Mouse (Mus musculus) liver, embryonic 12.5 days (tissue): Measurements from ENCODE around the gene Scamp2. TPM values are rescaled to one million over a fixed set of nuclear protein-coding genes. Genes with fewer than 3 reads are reported as not detected.
A peak's percentile ranks its signal among the peaks of the same experiment; 100 is the strongest.

ENCODE experiments used
- ATAC-seq: fragments of 200-750 bp; cut with Nextera tagmentation; 2 replicates; pipeline ENCODE4 v1.8.0; 2017; ENCODE audit warnings: moderate number of reproducible peaks, mild to moderate bottlenecking, moderate library complexity
- H3K27ac ChIP-seq: fragments of 300-500 bp; sonication (generic); 2 replicates; pipeline ENCODE4 v1.5.1; 2016; ENCODE audit warnings: mild to moderate bottlenecking
- H3K27me3 ChIP-seq: fragments of 300-500 bp; sonication (generic); replicated peaks from 2 replicates; pipeline ENCODE4 v1.6.1; 2016; ENCODE audit warnings: mild to moderate bottlenecking, moderate library complexity
- H3K36me3 ChIP-seq: fragments of 300-500 bp; sonication (generic); 2 replicates; pipeline ENCODE4 v1.6.1; 2016; ENCODE audit warnings: mild to moderate bottlenecking, moderate library complexity
- H3K4me1 ChIP-seq: fragments of 300-500 bp; sonication (generic); 2 replicates; pipeline ENCODE4 v1.6.1; 2016
- H3K4me2 ChIP-seq: fragments of 300-500 bp; sonication (generic); 2 replicates; pipeline ENCODE4 v1.6.1; 2016; ENCODE audit warnings: mild to moderate bottlenecking, moderate library complexity
- H3K4me3 ChIP-seq: fragments of 300-500 bp; sonication (generic); 2 replicates; pipeline ENCODE4 v1.5.1; 2016; ENCODE audit warnings: mild to moderate bottlenecking, moderate library complexity
- H3K9ac ChIP-seq: fragments of 300-500 bp; sonication (generic); 2 replicates; pipeline ENCODE4 v1.6.1; 2016; ENCODE audit warnings: mild to moderate bottlenecking, moderate library complexity
- H3K9me3 ChIP-seq: fragments of 300-500 bp; sonication (generic); replicated peaks from 2 replicates; pipeline ENCODE4 v1.6.1; 2016; ENCODE audit warnings: mild to moderate bottlenecking, moderate library complexity
- WGBS: fragments of 180-500 bp; shearing (Covaris S2); methylation state at CpG from one replicate; pipeline ENCODE4 v1.1.7; 2016; ENCODE audit not compliant: insufficient replicate concordance; 5-methylcytosine and 5-hydroxymethylcytosine counted together
- polyA plus RNA-seq: library from polyadenylated mRNA; unstranded; fragments of >200 nt; fragmentation: Nextera tagmentation; extraction: Ambion mirVana; gene quantifications from 2 replicates; pipeline ENCODE4 v1.2.1, GENCODE M21; 2016

Scamp2 gene
- polyA plus RNA-seq, 1 experiment from 2014 or later, result 33.2 TPM

DNA sequence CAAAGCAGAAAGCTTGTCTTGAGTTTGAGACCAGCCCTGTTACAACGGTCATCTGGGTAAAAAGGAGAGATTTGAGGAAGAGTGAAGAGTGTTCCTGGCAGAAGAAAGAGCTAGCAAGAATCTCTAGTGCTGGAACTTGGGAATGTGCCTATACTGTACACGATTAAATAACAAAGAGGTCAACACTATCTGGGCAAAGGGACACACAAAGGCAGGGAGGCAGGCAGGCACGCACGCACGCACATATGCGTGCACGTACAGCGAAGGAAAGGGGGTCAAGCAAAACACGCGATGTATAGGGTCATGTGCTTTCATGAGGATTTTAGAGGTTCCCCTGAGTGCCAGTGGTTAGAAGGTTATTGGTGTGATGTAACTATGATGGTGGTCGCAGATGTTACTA is 7.6 kb upstream of the Scamp2 start:
- Histone ChIP-seq H3K36me3 (peaks cover 14% of the 10 kb centered on the region), H3K4me1 (peaks cover 28% of the 10 kb centered on the region), H3K9me3 (no peaks in the 10 kb centered on the region), H3K27me3 (no peaks in the 10 kb centered on the region), H3K4me3 (no peak overlapping the region; the same call in 1 of the 2 replicates), H3K9ac (no peak overlapping the region), H3K4me2 (peak overlapping the region; percentile 79), H3K27ac (no peak overlapping the region)
- no peak; the same call in 1 of the 2 replicates for ATAC-seq
- WGBS, result 73% methylated on average over 11 of the region's 11 CpGs

DNA sequence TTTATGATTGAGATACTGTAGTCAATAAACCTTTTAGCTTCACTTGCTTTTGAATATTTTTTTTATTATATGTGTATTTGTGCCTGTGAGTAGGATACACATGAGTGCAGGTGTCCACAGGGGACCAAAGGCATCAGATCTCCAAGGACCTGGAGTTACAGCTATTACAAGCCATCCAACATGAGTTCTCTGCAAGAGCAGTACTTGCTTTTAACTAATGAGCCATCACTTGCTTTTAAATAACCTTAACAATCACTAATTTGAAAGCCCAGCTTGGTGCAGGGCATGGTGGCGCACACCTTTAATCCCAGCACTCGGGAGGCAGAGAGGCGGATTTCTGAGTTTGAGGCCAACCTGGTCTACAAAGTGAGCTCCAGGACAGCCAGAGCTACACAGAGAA is 6.0 kb upstream of the Scamp2 start:
- ATAC-seq, result no peak
- Histone ChIP-seq H3K4me1 (peaks cover 22% of the 10 kb centered on the region), H3K27ac (no peak overlapping the region), H3K36me3 (no peaks in the 10 kb centered on the region; the same call in 1 of the 2 replicates), H3K27me3 (peaks cover 4% of the 10 kb centered on the region; the same call in 1 of the 2 replicates), H3K4me2 (no peak overlapping the region), H3K4me3 (no peak overlapping the region), H3K9ac (no peak overlapping the region), H3K9me3 (no peaks in the 10 kb centered on the region)
- WGBS, result 68% methylated on average over 3 of the region's 3 CpGs

DNA sequence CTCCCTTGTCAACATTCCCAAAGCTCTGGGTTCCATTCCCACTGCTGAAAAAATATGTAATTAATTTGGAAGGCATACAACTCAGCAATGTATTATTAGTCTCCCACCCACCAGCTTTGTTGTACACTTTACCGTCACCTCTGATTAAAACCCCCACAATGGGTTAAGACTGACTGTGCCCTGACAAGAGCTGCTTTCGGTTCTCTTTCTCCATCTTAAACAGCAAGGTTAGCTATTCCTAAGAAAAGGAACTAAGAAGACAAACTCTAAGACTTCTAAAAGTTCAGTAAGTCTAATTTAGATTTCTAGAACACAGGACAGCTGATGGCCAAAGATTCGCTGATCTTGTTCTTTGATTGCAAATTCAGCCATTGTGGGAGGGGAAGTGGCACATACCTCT is 3.5 kb upstream of the Scamp2 start:
- WGBS, result 70% methylated on average over 3 of the region's 3 CpGs
- Histone ChIP-seq H3K9me3 (no peaks in the 10 kb centered on the region), H3K4me3 (no peak overlapping the region), H3K9ac (no peak overlapping the region), H3K4me1 (peaks cover 24% of the 10 kb centered on the region), H3K27ac (no peak overlapping the region), H3K27me3 (peaks cover 4% of the 10 kb centered on the region; the same call in 1 of the 2 replicates), H3K4me2 (no peak overlapping the region), H3K36me3 (no peaks in the 10 kb centered on the region)
- ATAC-seq, result no peak

DNA sequence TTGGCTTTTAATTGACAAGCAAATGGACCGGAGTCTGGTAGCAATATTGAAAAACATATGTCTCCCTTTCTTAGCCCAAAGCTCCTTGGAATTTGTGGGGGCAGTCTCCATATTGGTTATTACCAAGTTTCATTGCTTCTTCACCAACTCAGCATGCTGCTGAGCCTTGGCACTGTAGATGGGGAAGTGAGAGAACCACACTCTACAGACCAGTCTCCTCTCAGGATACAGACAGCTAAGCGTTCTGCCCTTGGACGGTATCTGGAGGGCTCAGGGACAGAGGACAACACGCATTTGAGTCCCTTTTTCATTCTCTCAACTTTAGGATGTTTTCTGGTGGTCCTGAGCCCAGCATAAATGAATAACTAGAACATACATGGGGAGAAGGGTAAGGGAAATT is 2.1 kb upstream of the Scamp2 start:
- H3K9ac ChIP-seq, result no peak overlapping the region
- no peak for ATAC-seq
- H3K4me2 ChIP-seq, result no peak overlapping the region
- H3K4me1 ChIP-seq, result peaks cover 32% of the 10 kb centered on the region
- H3K4me3 ChIP-seq, result no peak overlapping the region
- H3K36me3 ChIP-seq, result no peaks in the 10 kb centered on the region
- H3K27ac ChIP-seq, result no peak overlapping the region
- H3K27me3 ChIP-seq, result peaks cover 4% of the 10 kb centered on the region; the same call in 1 of the 2 replicates
- 65% methylated on average over 4 of the region's 4 CpGs for WGBS
- no peaks in the 10 kb centered on the region for H3K9me3 ChIP-seq

DNA sequence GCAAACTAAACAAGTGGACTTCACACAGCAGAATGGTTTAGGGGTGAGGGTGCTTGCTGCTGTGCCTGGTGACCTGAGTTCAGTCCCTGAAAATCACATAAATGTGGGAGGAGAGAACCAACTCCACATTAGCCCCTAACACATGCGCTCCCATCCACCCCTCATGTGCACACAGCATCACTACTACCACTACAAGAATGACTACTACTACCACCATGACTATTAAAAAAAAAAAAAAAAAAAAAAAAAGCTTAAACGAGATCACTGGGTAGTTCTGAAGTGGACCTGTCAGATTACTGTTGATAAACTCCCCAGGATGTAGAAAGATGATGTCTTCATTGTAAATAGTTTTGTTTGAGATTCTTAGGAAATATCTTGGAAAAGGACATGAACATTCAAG is 1.2 kb upstream of the Scamp2 start:
- no peak overlapping the region for H3K4me3 ChIP-seq
- no peak overlapping the region for H3K4me2 ChIP-seq
- H3K27me3 ChIP-seq, result peaks cover 4% of the 10 kb centered on the region; the same call in 1 of the 2 replicates
- H3K9ac ChIP-seq, result no peak overlapping the region
- H3K9me3 ChIP-seq, result no peaks in the 10 kb centered on the region
- H3K36me3 ChIP-seq, result no peaks in the 10 kb centered on the region
- WGBS, result 48% methylated on average over 2 of the region's 2 CpGs
- peaks cover 36% of the 10 kb centered on the region for H3K4me1 ChIP-seq
- no peak overlapping the region for H3K27ac ChIP-seq
- ATAC-seq, result no peak

DNA sequence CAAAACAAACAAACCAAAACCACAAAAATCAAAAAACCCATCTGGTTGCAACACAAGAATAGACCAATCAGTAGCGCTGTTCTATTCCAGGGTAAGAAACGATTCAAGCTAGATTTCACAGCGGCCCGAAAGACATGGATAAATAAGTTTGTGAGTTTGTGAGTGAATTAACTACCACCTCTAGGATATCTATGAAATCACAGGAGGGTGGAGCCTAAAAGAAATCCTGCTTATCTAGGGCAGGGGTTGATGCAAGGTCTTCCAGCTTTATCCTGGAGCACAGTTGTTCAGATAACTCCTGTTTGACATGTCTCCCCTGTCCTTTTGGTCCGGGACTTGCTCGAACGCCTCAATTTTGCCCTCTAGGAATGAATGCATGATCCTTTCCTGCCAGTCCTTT is 480 bp upstream of the Scamp2 start:
- no peaks in the 10 kb centered on the region for H3K36me3 ChIP-seq
- H3K4me1 ChIP-seq, result peaks cover 40% of the 10 kb centered on the region
- H3K9ac ChIP-seq, result peak overlapping the region; percentile 70; the same call in 1 of the 2 replicates
- H3K4me2 ChIP-seq, result peak overlapping the region; percentile 83
- peak overlapping the region; percentile 63; the same call in 1 of the 2 replicates for H3K27ac ChIP-seq
- 25% methylated on average over 7 of the region's 7 CpGs for WGBS
- no peak for ATAC-seq
- no peaks in the 10 kb centered on the region for H3K9me3 ChIP-seq
- H3K4me3 ChIP-seq, result peak overlapping the region; percentile 68
- peaks cover 4% of the 10 kb centered on the region; the same call in 1 of the 2 replicates for H3K27me3 ChIP-seq

DNA sequence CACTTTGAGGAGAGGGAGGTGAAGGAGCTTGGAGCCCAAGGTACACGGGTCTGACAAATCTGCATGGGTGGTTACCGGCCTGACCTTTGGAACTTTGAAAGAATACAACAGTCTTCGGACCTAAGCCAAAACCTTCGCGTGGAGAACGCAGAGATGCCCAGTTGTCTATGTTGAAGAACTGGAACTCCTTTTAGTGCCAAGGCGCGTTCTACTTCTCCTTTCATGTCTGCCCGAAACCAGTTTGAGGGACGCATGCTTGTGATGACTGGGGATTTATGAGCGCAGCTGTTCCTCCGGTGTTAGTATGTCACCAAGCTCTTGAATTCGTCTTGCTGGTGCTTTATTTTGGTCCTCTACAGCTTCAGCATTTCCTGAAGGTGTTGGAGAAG is 962 bp downstream of the Scamp2 start:
- peaks cover 4% of the 10 kb centered on the region; the same call in 1 of the 2 replicates for H3K27me3 ChIP-seq
- peak overlapping the region; percentile 68 for H3K4me3 ChIP-seq
- 69% methylated on average over 13 of the region's 13 CpGs for WGBS
- peaks cover 48% of the 10 kb centered on the region for H3K4me1 ChIP-seq
- H3K9me3 ChIP-seq, result no peaks in the 10 kb centered on the region
- peak overlapping the region; percentile 83 for H3K4me2 ChIP-seq
- peak overlapping the region; percentile 61 for H3K27ac ChIP-seq
- H3K36me3 ChIP-seq, result no peaks in the 10 kb centered on the region
- H3K9ac ChIP-seq, result peak overlapping the region; percentile 70
- ATAC-seq, result no peak

DNA sequence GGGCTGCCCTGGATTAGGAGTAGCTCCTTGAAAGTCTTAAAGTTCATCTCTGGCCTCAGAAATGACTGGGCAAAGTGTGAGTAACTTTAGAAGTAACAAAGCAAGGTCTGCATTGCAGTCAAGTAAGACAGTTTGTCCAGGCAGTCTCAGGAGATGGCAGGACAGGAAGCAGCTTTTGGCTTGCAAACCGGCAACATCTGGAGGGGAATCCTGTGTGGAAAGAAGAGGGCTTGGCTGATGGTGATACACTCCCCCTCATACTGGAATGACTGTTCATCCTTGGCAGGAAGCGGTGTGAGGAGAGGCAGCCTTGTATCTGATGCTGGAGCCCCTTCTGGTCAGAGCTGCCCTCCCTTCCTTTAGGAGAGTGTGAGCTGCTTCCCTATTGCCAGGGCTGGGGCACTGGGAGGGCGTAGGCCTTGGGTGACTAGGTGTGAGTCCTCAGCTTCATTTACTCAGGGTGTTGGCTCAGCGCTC is 2.2 kb downstream of the Scamp2 start:
- WGBS, result 44% methylated on average over 4 of the region's 4 CpGs
- H3K4me2 ChIP-seq, result peak overlapping the region; percentile 83
- H3K27ac ChIP-seq, result peak overlapping the region; percentile 61; the same call in 1 of the 2 replicates
- H3K36me3 ChIP-seq, result peaks cover 4% of the 10 kb centered on the region
- H3K9ac ChIP-seq, result no peak overlapping the region
- no peak overlapping the region for H3K4me3 ChIP-seq
- no peaks in the 10 kb centered on the region for H3K9me3 ChIP-seq
- no peak for ATAC-seq
- peaks cover 51% of the 10 kb centered on the region for H3K4me1 ChIP-seq
- H3K27me3 ChIP-seq, result peaks cover 4% of the 10 kb centered on the region; the same call in 1 of the 2 replicates

- H3K4me3 ChIP-seq, result no peak overlapping the region
- peaks cover 51% of the 10 kb centered on the region for H3K4me1 ChIP-seq
- no peak overlapping the region for H3K4me2 ChIP-seq
- no peak for ATAC-seq
- no peaks in the 10 kb centered on the region for H3K9me3 ChIP-seq
- 86% methylated on average over 6 of the region's 6 CpGs for WGBS
- H3K9ac ChIP-seq, result no peak overlapping the region
- H3K27ac ChIP-seq, result no peak overlapping the region
- H3K27me3 ChIP-seq, result no peaks in the 10 kb centered on the region
- peaks cover 21% of the 10 kb centered on the region for H3K36me3 ChIP-seq
Observed at GRCm38 (mm10) chr9:57564609-57565008, 3.9 kb downstream of the Scamp2 start.

- H3K27ac ChIP-seq, result no peak overlapping the region
- peaks cover 44% of the 10 kb centered on the region for H3K4me1 ChIP-seq
- no peaks in the 10 kb centered on the region for H3K27me3 ChIP-seq
- no peak overlapping the region for H3K9ac ChIP-seq
- H3K9me3 ChIP-seq, result no peaks in the 10 kb centered on the region
- 57% methylated on average over 10 of the region's 10 CpGs for WGBS
- no peak overlapping the region for H3K4me3 ChIP-seq
- H3K4me2 ChIP-seq, result no peak overlapping the region
- no peak for ATAC-seq
- peaks cover 26% of the 10 kb centered on the region for H3K36me3 ChIP-seq
Observed at GRCm38 (mm10) chr9:57565741-57566221, 5.0 kb downstream of the Scamp2 start.

DNA sequence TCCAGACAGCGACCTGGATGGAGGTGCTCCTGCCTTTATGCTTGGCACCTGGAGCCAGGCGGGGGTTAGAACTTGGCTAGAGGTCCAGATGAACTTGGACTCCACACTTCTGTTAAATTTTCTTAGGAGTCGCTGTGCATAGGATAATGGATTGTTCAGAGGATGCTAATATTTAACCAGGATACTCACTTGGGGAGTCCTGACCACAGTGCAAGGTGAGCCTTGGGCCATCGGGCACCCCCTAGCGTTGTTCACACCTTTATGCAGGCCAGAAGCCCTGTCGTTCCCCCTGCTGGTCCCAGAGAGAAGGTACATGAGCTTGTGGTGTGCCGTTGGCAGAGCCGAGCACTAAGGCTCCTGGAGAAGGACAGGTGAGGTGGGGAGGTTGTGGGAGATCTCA is 6.1 kb downstream of the Scamp2 start:
- no peaks in the 10 kb centered on the region for H3K27me3 ChIP-seq
- 58% methylated on average over 8 of the region's 8 CpGs for WGBS
- H3K4me3 ChIP-seq, result no peak overlapping the region
- no peak for ATAC-seq
- H3K4me2 ChIP-seq, result no peak overlapping the region
- H3K9me3 ChIP-seq, result no peaks in the 10 kb centered on the region
- H3K36me3 ChIP-seq, result peaks cover 34% of the 10 kb centered on the region
- H3K27ac ChIP-seq, result no peak overlapping the region
- no peak overlapping the region for H3K9ac ChIP-seq
- H3K4me1 ChIP-seq, result peaks cover 37% of the 10 kb centered on the region

DNA sequence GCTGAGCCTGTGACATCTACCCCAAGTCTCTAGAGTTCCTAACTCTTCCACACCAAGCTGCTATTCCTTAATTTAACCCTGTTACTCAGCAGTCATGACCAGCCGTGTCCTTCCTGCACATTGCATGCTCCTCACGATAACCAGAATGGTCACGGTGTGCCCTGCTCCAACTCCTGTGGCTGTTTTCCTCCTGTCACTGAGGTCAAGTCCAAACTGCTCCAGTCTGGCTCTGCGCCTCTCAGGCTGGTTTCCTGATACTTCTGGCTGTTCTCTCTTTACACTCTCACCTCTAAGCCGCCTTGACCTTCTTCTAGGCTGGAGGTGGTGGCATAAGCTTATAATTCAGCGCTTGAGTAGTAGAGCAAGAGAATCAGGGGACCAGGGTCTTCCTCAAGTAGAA is 7.8 kb downstream of the Scamp2 start:
- H3K27ac ChIP-seq, result no peak overlapping the region
- H3K27me3 ChIP-seq, result no peaks in the 10 kb centered on the region
- no peak overlapping the region for H3K4me3 ChIP-seq
- no peaks in the 10 kb centered on the region for H3K9me3 ChIP-seq
- H3K4me2 ChIP-seq, result no peak overlapping the region
- no peak for ATAC-seq
- WGBS, result 87% methylated on average over 6 of the region's 6 CpGs
- H3K36me3 ChIP-seq, result peaks cover 34% of the 10 kb centered on the region
- H3K9ac ChIP-seq, result no peak overlapping the region
- peaks cover 21% of the 10 kb centered on the region for H3K4me1 ChIP-seq

GRCm38 (mm10) chr9:57574397-57574796 is 13.7 kb downstream of the Scamp2 start:
- no peak overlapping the region for H3K4me3 ChIP-seq
- H3K27me3 ChIP-seq, result no peaks in the 10 kb centered on the region
- H3K27ac ChIP-seq, result no peak overlapping the region
- H3K4me1 ChIP-seq, result peaks cover 32% of the 10 kb centered on the region
- no peaks in the 10 kb centered on the region for H3K9me3 ChIP-seq
- ATAC-seq, result no peak
- H3K4me2 ChIP-seq, result no peak overlapping the region
- H3K9ac ChIP-seq, result no peak overlapping the region
- peaks cover 39% of the 10 kb centered on the region for H3K36me3 ChIP-seq
